Mouse (Mus musculus) testis, adult 2 months (tissue): ENCODE results near the gene Edem1.

Experiments
- CTCF ChIP-seq: fragments of 200-500 bp; IDR thresholded peaks from 2 replicates; pipeline ENCODE4 v1.5.1; 2012; ENCODE audit warnings: low read depth, mild to moderate bottlenecking, inconsistent platforms, low read length, moderate library complexity; ENCODE audit not compliant: control insufficient read depth, insufficient read depth, insufficient replicate concordance
- POLR2A ChIP-seq: fragments of 200-500 bp; IDR thresholded peaks from 2 replicates; pipeline ENCODE4 v1.6.1; 2012; ENCODE audit warnings: low read depth, mild to moderate bottlenecking, inconsistent platforms, low read length, moderate library complexity; ENCODE audit not compliant: control insufficient read depth

DNA sequence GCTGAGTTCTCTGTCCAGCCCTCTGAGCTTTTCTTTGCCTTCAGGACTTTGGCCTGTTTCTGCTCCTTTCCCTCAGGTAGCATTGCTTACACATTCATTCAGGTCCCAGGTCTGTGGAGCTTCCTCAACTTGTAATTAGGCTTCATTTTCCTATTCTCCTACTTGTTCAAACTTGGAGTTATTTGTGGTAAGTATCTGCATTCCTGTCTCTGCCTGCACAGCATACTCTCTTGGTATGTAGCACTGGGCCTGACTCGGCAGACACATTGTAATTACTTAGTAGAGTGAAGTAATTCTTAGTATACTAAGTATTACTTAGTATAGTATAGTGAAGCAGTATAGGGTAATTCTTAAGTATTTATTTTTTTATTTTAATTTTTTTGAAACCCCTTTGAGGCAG is 32.5 kb upstream of the Edem1 start:
- TF ChIP-seq CTCF (no peak), POLR2A (no peak)
